Mouse (Mus musculus) T-cell, adult 2 months (primary cell): Measurements from ENCODE around the gene Ubxn11.
A peak's percentile ranks its signal among the peaks of the same experiment; 100 is the strongest.

Source experiments
- DNase-seq: peaks from one replicate; pipeline ENCODE4 v3.0.0; 2022; ENCODE audit warnings: low spot score

Gene Ubxn11

DNA sequence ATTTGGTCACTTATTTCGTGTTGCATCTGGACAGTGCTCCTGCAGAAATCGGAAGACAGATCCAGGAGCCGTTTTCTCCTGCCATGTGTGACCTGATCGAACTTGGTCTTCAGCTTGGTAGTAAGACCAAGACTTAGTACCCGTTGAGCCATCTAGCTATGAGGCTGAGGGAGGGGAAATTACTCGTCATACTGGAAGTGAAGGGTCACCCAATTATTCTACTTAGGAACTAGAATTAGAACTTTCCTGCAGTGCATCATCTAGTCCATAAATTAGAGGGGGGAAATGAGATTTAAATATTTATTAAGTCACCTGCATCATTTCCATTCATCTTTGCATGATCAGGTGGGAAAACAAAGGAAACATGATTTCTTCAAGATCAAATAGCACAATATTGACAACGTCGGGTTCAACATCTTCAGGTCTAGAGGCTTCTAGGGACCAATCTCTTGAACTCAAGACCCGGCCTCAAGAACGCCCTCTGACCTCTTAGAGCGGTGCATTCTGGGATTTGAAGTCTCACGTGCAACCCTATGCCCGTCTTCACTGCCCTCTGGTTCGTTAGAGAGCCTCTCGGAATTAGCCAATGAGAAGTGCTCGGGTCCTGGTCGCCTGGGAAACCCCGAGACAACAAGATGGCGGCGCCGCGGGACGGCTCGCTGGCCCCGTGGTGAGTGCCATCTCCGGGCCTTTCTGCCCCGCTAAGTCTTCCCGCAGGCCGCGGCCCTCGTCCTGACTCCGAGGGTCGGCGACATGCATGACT is at the start of gene Ubxn11:
TSS of gene Ubxn11 (plus strand) at position 592 of the 763 bp plus-strand sequence.
- peak; percentile 86 for DNase-seq

GRCm38 (mm10) chr4:134053538-134053937 is 48.8 kb upstream of the Ubxn11 start, which contains the start of gene Zfp683:
Gene Zfp683, plus strand, starts transcription at chr4:134053838.
- no peak for DNase-seq

DNA sequence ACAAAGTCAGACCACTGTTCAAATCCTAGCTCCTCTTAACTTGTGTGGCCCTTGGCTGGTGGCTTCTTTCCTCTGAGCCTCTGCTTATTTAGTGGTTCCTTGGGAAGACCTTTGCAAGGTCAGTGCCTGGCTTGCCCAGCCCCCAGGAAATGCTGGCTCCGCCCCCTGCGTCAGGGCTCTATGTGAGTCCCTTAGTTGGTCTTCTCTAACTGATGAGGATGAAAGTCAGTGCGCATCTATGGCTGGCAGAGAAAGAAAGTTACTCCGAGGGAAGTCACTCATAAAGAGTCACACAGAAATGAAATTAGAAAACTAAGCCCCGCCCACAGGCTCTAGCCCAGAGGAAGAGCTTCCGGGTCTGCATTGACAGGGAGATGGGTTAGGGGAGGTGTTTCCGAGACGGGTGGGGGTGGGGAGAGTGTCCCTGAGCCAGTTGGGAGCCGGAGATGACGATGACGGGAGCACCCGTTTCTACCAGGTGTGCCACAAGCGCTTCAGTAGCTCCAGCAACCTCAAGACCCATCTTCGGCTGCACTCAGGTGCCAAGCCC is 44.1 kb upstream of the Ubxn11 start:
- peak; percentile 51 for DNase-seq

GRCm38 (mm10) chr4:134058908-134059307 is 43.5 kb upstream of the Ubxn11 start:
- DNase-seq: no peak

DNA sequence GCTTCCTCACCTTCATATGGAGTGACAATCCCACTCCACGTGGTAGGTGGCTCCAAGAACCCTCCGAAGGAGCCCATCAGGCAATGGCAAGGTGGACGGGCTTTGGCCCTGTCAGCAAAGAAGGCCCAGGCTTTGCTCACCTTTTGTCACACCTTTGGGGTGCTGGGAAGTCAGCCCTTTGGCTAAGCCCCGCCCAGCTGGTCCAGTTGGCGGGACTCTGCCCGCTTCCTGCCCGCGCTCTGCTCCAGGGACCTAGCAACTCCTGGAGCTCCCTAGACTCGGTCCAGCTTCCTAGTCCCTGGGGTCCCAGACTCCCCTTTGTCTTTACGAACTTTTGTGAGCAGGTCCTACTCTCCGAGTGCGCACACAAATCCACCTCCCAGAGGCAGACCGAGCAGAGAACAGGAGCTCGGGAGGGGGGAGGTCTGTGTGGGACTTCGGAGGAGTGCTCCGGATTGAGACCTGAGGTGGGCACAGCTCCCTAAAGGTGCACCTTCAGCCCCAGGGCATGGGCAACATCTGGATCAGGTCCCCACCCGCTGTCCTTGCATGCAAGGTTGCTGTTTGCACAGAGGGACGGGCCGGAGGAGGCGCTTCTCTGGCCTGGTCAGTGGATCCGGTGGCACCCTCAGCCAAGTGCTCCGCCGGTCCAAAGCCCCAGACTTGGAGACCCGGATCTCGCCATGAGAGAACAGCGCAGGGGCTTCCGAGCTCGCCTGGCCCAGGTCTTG is 42.1 kb upstream of the Ubxn11 start, which contains the start of gene Crybg2:
TSS of gene Crybg2 (plus strand) at position 681 of the 731 bp plus-strand sequence.
- no peak for DNase-seq

DNA sequence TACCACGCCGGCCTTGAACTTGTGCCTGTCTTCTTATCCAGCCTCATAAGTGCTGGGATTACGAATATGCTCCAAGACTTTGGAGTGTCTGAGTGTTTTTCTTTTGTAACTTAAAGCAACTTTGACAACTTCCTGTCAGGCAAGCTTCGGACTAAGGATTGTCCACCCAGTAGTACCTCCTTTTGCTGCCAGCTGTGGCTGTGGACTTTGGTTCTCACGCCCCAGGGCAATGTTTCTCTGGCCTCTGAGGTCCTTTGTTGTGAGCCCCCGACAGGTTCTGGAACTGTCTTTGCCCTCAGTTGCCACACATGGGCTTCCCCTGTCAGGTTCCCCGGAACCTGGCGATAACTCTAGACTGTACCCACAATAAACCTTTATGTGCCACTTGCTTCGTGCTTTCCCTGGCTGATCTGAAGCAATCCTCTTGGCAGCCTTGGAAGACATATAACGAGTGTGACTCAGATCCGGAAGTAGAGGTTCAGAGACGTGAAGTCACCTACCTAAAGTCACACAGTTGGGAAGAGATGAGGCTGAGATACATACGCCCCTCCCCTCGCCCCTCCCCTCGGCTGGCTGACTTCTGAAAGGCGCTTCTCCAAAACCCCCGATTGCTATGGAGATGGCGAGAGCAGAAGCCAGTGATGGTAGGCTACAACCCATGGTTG is 41.1 kb upstream of the Ubxn11 start:
- DNase-seq: peak; percentile 78

DNA sequence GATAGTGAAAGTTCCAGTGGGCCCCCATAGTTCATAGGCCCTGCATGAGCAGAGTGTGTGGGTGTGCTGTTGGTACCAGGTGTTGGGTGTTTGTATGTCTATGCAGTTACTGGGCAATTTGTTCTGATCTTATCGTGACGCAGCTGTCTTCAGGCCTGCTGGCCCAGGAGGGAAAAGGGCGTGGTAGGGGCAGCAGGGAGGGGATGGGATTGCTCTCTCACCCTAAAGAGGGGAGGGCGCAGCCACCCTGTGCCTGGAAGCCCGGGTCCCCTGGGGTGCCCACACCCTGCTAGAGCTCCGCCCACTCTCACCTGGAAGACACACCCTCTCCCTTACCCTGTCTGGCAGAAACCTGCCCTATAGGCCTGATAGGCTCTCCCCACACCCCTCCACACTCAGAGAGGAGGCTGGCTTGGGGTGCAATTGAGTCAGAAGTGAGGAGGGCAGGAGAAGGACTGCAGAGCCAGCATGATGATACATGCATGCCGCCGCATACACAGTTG is 40.4 kb upstream of the Ubxn11 start:
- no peak for DNase-seq

GRCm38 (mm10) chr4:134062561-134062960 is 39.8 kb upstream of the Ubxn11 start:
- no peak for DNase-seq

DNA sequence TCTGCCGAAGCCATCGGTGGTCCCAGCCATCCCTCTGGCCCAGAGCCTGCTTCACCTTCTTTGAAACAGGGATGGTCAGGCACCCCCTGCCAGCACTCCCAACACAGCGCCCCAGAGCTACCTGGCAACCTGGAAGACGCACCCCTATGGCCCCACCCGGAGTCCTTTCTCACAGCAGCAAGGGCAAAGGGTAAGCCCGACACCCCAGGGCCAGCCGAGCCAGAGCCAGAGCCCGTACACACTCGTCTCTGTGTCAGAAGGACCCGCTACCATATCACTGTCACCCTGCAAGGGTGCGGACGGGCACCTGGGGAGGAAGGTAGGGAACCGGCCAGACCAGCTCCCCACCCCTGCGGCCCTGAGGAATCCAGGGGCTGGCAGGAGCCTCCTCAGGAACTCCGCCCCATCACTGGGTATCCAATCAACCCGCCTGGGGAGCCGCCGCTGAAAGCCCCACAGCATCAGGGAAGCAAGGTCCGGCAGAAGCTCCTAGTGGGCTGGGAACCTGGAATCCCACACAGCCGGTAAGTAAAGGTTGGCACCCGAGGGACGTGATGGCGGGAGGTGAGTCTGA is 36.9 kb upstream of the Ubxn11 start:
- no peak for DNase-seq

DNA sequence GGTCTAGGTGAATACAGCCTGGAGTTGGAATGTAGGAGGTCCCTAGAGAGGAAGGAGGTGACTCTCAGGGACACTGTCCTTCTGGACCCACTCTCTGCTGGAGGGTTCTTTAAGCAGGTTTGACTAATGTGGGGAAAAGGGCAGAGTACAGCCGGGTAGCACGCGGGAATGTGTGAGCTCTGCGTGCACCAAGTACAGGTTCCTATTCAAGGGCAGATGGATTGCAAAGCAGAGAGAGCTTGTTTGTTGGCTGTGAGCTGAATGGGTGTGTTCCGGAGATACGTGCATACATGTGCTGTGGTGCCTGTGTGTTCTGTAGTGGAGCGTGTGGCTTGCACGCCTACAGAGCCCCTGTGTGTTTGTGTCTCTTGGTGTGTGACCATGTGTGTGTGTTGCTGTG is 35.0 kb upstream of the Ubxn11 start:
- DNase-seq: no peak

DNA sequence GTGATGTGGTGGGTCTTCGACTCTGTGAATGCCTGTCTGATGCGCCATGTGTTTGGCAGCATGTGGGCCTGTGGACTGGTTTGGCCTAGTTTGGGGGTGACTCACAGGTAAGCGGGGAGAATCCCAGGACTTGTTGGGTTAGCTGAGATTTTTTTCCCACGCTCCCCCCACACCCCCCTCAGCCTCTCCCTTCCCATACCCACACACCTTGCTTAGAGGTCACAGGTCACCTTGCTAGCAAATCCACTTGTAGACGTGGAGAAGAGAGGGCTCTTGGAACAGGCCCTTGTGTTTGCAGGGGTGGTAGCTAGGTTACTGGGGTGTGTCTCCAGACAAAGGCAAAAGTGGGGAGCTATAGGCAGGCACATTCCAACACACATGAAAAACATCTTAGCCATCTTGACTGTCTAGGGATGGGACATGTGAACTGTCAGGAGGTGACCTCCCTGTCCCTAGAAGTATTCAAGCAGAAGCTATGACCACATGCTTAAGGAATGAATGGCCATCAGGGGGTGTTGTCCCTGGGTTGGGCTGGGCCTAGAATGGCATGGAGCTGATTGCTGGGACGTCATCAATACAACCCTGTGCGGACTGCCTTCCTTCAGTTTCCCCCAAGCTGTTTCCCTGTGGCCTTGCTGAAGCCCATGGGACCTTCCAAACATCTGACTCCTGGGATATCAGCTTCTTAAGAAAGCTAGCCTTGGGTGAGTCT is 34.4 kb upstream of the Ubxn11 start:
- DNase-seq: no peak

- DNase-seq: no peak
Measured at GRCm38 (mm10) chr4:134068793-134069580, 33.4 kb upstream of the Ubxn11 start.

GRCm38 (mm10) chr4:134078694-134079093 is 23.7 kb upstream of the Ubxn11 start:
- DNase-seq: peak; percentile 50

GRCm38 (mm10) chr4:134080674-134081073 is 21.7 kb upstream of the Ubxn11 start:
- no peak for DNase-seq

DNA sequence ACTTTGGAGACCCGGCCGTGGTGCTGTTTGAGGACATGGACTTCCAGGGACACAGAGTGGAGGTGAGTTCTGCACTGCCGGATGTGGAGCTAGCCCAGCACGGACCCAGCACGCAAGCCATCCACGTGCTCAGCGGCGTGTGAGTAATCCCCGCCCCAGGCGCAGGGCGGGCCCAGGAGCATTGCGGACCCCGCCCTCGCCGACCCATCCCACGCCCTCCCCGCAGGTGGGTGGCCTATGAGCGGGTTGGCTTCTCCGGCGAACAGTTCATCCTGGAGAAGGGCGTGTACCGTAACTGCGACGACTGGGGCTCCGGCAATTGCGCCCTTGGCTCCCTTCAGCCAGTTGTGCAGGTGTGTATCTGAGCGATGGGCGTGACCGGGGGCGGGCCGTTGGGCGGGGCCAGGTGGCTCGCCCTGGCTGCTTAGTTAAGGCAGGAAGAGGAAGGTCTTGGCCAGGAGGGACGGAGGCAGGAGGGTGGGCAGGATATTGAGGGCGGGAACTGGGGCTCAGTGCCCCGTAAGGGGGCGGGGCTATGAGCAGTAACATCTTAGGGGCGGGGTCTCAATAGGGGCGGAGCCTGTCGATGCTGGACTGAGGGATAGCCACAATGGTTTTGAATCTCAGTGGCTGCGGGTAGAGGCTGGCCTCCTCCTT is 20.5 kb upstream of the Ubxn11 start:
- DNase-seq: peak; percentile 90

- no peak for DNase-seq
Measured at GRCm38 (mm10) chr4:134082460-134082859, 19.9 kb upstream of the Ubxn11 start.

GRCm38 (mm10) chr4:134084999-134085398 is 17.4 kb upstream of the Ubxn11 start:
- DNase-seq: no peak

DNA sequence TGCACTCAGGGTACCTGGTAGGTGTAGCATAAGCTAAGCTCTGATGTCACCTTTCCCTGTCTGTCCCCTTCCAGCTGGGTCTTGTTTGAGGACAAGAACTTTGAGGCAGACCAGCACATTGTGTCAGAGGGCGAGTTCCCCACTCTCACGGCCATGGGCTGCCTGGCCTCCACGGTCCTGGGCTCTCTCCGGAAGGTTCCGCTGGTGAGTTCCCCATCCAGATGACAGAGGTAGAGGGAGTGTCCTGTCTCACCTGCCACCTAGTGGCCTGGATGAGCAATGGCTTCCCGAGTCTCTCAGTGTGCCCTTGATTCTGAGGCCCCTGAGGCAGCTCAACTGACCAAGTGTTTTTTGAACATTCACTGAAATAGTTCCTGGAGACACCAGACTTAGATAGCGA is 15.0 kb upstream of the Ubxn11 start:
- DNase-seq: peak; percentile 56

- no peak for DNase-seq
Measured at GRCm38 (mm10) chr4:134089029-134089428, 13.3 kb upstream of the Ubxn11 start.
